Mouse (Mus musculus) embryonic fibroblast, embryonic 13.5 days (primary cell): ENCODE measurements at regions not wholly inside any gene's neighbourhood (a gene's known extent, or its start where the extent isn't known, plus 50 kb on each side); places are given as distances from the start of the nearest gene placed in this dataset.

Experiments used
- CTCF ChIP-seq: IDR thresholded peaks from 2 replicates; pipeline ENCODE4 v1.5.1; 2011; ENCODE audit warnings: mild to moderate bottlenecking, control low read depth, low read length, moderate library complexity, borderline replicate concordance; ENCODE audit not compliant: insufficient read depth
- POLR2A ChIP-seq: IDR thresholded peaks from 2 replicates; pipeline ENCODE4 v1.6.1; 2011; ENCODE audit warnings: low read depth, mild to moderate bottlenecking, control low read depth, low read length, moderate library complexity

- TF ChIP-seq CTCF (no peak), POLR2A (no peak)
Measured at GRCm38 (mm10) chr6:84306585-84306984, 287.1 kb downstream of the Cyp26b1 start.
